Mouse (Mus musculus) inflammation-experienced regulatory T-cells, adult 6 months (primary cell): ENCODE measurements around the gene Tapbp. TPM values are rescaled to one million over a fixed set of nuclear protein-coding genes. Genes with fewer than 3 reads are reported as not detected.

Experiments used
- ATAC-seq: one replicate; pipeline ENCODE4 v1.8.0; 2017
- polyA plus RNA-seq, 3 experiments: library from polyadenylated mRNA; unstranded; fragments of 100-300 nt; shearing (Covaris generic); gene quantifications; one replicate each; pipeline ENCODE4 v1.2.1; 2017

Gene Tapbp
- polyA plus RNA-seq, 3 experiments from 2014 or later = 367 to 428 (median 385) TPM

GRCm38 (mm10) chr17:33924577-33925283, 9.0 kb downstream of the Tapbp start:
- no peak for ATAC-seq

- no peak for ATAC-seq
These were observed 9.9 kb downstream of the Tapbp start for GRCm38 (mm10) chr17:33925406-33926116.

DNA sequence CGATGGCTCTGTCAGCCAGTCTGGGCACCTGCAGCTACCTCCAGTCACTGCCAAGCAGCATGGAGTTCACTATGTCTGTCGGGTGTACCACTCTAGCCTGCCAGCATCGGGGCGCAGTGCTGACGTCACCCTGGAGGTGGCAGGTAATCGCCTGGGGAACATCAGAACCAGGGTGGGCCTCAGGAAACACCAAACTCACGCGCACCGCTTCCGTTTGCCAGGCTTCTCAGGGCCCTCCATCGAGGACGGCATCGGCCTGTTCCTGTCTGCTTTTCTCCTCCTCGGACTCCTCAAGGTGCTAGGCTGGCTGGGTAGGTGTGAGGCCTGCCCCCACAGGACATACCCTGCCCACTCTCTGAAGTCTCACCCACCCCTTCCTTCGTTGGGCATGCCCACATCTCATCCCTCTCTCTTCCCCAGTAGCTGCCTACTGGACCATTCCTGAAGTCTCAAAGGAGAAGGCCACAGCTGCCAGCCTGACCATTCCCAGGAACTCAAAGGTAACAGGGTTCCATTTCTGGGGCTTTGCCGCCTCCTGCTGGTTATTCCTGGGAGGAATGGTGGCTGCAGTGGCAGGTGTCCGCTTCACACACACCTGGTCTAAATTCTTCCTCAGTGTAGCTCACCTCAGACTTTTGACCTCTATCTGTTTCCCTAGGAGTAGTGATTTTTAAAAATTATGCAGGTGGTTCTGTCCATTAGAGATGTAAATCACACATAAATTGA, 10.7 kb downstream of the Tapbp start:
- ATAC-seq = no peak

DNA sequence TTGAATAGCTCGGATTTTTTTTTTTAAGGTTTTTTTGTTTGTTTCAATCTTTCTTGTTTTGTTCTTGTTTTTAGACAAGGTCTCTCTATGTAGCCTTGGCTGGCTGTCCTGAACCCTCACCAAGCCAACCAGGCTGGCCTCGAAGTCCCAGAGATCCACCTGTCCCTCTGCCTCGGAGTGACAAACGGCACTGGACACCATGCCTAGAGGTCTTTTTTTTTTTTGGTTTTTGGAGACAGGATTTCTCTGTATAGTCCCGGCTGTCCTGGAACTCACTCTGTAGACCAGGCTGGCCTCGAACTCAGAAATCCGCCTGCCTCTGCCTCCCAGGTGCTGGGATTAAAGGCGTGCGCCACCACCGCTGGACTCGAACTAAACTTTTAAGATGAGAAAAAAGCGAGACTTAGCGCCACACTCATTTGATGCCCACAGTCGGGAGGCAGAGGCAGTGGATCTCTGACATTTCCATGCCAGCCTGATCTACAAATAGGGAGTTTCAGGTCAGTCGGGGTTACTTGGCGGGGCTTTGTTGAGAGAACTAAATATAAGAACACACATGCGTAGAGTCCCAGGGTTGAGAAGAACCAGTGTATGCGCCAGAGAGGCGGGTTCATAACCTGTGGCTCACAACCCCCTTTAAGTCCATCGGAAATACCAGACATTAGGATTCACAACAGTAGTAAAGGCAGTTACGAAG, 12.7 kb downstream of the Tapbp start:
- no peak for ATAC-seq

DNA sequence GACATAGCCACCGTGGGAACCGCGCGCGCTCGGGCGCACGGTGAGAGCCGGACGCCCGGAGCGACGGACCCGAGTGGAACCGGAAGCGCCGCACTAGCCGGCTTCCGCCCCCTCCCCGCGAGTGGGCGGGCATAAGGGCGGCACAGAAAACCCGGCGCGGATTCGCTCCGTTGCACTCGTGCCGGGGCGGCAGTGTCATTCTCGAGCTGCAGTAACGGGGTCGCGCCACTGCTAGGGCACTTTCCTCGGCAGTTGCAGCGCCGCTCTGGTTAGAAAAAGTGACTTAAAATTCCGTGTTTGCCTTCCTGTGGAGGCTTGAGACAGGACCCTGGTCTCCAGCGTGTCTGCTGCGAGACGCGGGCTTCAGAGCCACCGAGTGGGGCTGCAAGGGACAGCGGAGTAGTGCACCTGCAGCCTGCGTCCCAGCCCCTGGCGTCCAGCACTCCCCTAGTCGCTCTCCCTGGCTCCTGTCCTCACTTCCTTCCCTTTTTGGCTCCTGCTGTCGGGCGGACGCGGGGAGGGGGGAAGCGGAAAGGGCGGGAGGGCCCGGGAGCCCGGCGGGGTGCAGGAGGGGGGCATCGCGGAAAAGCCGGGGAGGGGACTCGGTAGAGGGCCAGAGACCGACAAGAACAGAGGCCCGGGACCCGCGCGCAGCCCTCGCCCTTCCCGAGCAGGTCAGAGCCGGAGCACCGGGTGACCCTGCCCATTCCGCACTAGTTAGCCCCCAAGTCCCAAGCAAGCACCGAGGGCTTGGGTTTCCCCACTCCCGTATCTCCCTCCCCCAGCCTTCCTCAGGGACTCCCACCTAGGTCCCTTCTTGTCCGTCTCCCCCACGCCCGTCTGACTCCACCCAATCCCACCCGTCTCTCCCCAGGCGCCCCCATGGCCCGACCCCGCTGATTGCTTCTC, 13.9 kb downstream of the Tapbp start, which contains the start of gene Rgl2:
Gene Rgl2, plus strand, starts transcription at position 173 of the 909 bp plus-strand sequence.
- peak; percentile 55 for ATAC-seq

- ATAC-seq = peak; percentile 30
These were observed 14.8 kb downstream of the Tapbp start for GRCm38 (mm10) chr17:33930280-33931158.

GRCm38 (mm10) chr17:33931159-33931866, 15.6 kb downstream of the Tapbp start:
- peak; percentile 47 for ATAC-seq

DNA sequence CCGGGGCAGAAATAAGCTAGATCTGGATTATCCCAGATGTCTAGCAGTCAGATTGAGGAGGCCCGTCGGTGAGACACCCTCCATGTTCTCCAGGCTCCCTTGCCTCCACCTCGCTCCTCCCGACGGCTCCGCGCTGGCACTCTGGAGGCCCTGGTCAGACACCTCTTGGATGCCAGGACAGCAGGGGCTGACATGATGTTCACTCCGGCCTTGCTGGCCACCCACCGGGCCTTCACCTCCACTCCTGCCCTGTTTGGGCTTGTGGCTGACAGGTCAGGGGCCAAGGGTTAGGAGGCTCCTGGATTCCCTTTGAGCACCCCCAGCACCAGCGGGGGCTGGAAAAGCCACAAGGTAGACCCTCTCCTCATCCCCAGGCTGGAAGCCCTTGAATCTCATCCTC, 16.2 kb downstream of the Tapbp start:
- no peak for ATAC-seq

DNA sequence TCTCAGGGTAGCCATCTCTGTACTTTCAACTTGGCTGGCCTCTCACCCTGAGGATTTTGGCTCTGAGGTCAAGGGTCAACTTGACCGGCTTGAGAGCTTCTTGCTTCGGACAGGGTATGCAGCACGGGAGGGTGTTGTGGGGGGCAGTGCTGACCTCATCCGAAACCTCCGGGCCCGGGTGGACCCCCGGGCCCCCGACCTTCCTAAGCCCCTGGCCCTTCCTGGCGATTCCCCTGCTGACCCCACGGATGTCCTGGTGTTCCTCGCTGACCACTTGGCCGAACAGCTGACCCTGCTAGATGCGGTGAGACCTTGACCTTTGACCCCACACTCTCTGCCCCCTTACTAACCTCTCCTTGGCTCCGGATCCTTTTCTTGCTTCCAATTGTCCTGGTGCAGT, 16.7 kb downstream of the Tapbp start:
- ATAC-seq = no peak

DNA sequence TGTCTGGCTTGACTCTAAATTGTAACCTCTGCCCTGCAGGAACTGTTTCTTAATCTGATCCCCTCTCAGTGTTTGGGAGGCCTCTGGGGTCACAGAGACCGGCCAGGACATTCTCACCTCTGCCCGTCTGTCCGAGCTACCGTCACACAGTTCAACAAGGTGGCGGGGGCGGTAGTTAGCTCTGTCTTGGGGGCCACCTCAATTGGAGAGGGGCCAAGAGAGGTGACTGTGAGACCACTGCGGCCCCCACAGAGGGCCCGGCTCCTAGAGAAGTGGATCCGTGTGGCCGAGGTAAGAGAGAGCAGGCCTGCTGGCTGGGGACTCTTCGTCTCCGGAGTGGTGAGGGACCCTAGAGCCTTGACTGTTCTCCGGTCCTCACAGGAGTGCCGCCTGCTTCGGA, 17.3 kb downstream of the Tapbp start:
- ATAC-seq = no peak

- ATAC-seq = no peak
These were observed 19.8 kb downstream of the Tapbp start for GRCm38 (mm10) chr17:33935422-33936055.

DNA sequence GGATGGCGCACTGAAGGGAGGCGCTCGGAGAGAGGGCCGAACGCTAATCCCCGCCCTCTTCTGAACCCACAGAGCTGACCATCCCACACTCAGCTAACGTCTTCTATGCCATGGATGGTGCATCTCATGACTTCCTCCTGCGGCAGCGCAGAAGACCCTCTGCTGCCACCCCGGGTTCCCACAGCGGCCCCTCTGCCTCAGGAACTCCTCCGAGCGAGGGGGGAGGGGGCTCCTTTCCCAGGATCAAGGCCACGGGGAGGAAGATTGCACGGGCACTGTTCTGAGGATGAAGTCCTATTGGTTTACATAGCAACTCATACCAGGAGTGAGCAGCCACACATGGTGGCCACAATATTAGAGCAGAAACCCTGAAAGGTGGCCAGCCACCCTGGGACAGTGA, 21.3 kb downstream of the Tapbp start:
- ATAC-seq = no peak

DNA sequence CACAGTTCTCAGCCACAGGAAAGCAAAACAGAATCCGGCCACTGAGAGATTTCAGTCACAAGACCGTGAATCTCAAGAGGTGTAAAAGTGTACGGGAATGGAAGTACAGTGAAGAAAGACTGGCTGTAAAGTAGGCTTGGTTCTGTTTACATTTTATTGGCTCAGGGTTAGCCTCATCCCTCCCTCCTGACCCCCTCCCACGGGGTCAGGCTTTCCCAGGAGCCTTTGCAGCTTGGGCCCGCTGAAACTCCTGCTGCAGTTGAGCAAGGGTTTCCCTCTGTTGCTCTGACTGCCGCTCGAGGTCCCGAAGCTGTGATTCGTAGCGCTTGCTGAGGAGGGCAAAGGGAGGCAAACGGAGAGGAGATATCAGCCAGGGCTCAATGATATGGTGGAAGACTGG, 23.1 kb downstream of the Tapbp start:
- no peak for ATAC-seq

GRCm38 (mm10) chr17:33940206-33940805, 24.6 kb downstream of the Tapbp start, which contains the start of the genes Pfdn6 and Wdr46:
Gene Pfdn6 (minus strand): TSS chr17:33940343.
Gene Wdr46 (plus strand): TSS chr17:33940660.
- peak; percentile 96 for ATAC-seq

- ATAC-seq = no peak
These were observed 25.3 kb downstream of the Tapbp start for GRCm38 (mm10) chr17:33940981-33941380.

GRCm38 (mm10) chr17:33941381-33941780, 25.7 kb downstream of the Tapbp start:
- no peak for ATAC-seq

- no peak for ATAC-seq
These were observed 27.8 kb downstream of the Tapbp start for GRCm38 (mm10) chr17:33943454-33943853.

- ATAC-seq = peak; percentile 40
These were observed 31.9 kb downstream of the Tapbp start for GRCm38 (mm10) chr17:33947430-33948089.
